Mouse (Mus musculus) kidney, embryonic 16.5 days (tissue): ENCODE measurements around the gene Samd7. TPM values are rescaled to one million over a fixed set of nuclear protein-coding genes. Genes with fewer than 3 reads are reported as not detected.
"Not testable (repeated sequence)": the region's sequence is repeated elsewhere in the genome, so short reads cannot be mapped to it uniquely, and the experiment has no call there.

Experiments
- ATAC-seq: fragments of 200-750 bp; cut with Nextera tagmentation; 2 replicates; pipeline ENCODE4 v1.8.0; 2017; ENCODE audit warnings: moderate TSS enrichment; ENCODE audit not compliant: low FRiP score, low TSS enrichment
- H3K27ac ChIP-seq: fragments of 300-500 bp; sonication (generic); 2 replicates; pipeline ENCODE4 v1.5.1; 2014; ENCODE audit warnings: low read length
- H3K27me3 ChIP-seq: fragments of 300-500 bp; sonication (generic); 2 replicates; pipeline ENCODE4 v1.6.1; 2014; ENCODE audit warnings: low read length, control low read depth, mixed read lengths; ENCODE audit not compliant: insufficient read depth
- H3K36me3 ChIP-seq: fragments of 300-500 bp; sonication (generic); 2 replicates; pipeline ENCODE4 v1.6.1; 2014; ENCODE audit warnings: low read length, control low read depth, mixed read lengths; ENCODE audit not compliant: insufficient read depth
- H3K4me1 ChIP-seq: fragments of 300-500 bp; sonication (generic); 2 replicates; pipeline ENCODE4 v1.6.1; 2014; ENCODE audit warnings: low read length, control low read depth, mixed read lengths; ENCODE audit not compliant: insufficient read depth
- H3K4me2 ChIP-seq: fragments of 300-500 bp; sonication (generic); replicated peaks from 2 replicates; pipeline ENCODE4 v1.6.1; 2014; ENCODE audit warnings: low read depth, low read length
- H3K4me3 ChIP-seq: fragments of 300-500 bp; sonication (generic); 2 replicates; pipeline ENCODE4 v1.5.1; 2014; ENCODE audit warnings: mild to moderate bottlenecking, low read length
- H3K9ac ChIP-seq: fragments of 300-500 bp; sonication (generic); replicated peaks from 2 replicates; pipeline ENCODE4 v1.6.1; 2014; ENCODE audit warnings: low read length
- H3K9me3 ChIP-seq: fragments of 300-500 bp; sonication (generic); 2 replicates; pipeline ENCODE4 v1.6.1; 2016; ENCODE audit warnings: low read length, control low read depth
- WGBS: fragments of 180-500 bp; shearing (Covaris S2); extraction: QIAGEN DNeasy Blood & Tissue Kit; methylation state at CpG from one replicate; pipeline ENCODE4 v1.1.7; 2014; 5-methylcytosine and 5-hydroxymethylcytosine counted together
- polyA plus RNA-seq: library from polyadenylated mRNA; unstranded; fragments of >200 nt; fragmentation: Nextera tagmentation; extraction: Ambion mirVana; gene quantifications from 2 replicates; pipeline ENCODE4 v1.2.1, GENCODE M21; 2015

Gene Samd7
- polyA plus RNA-seq = not detected in 2 replicates

- 85% methylated on average over 7 of the region's 7 CpGs for WGBS
- Histone ChIP-seq H3K27me3 (no peaks in the 10 kb centered on the region), H3K4me3 (no peak within 1 kb of the TSS), H3K4me2 (no peak within 1 kb of the TSS), H3K9ac (no peak within 1 kb of the TSS), H3K27ac (no peak within 1 kb of the TSS), H3K4me1 (no peaks in the 10 kb centered on the region), H3K36me3 (no peaks in the 10 kb centered on the region), H3K9me3 (peaks cover 2% of the 10 kb centered on the region; the same call in 1 of the 2 replicates)
- ATAC-seq = no peak
Measured at GRCm38 (mm10) chr3:30746006-30746405, at the start of gene Samd7. Samd7 (plus strand) TSS chr3:30746293.

GRCm38 (mm10) chr3:30696346-30696745 is 49.7 kb upstream of the Samd7 start:
- Histone ChIP-seq H3K27me3 (no peaks in the 10 kb centered on the region), H3K4me2 (no peak overlapping the region), H3K27ac (peak overlapping the region; percentile 50), H3K9me3 (no peaks in the 10 kb centered on the region), H3K4me3 (no peak overlapping the region), H3K4me1 (no peaks in the 10 kb centered on the region; the same call in 1 of the 2 replicates), H3K36me3 (no peaks in the 10 kb centered on the region), H3K9ac (no peak overlapping the region)
- WGBS = 12% methylated on average over 2 of the region's 2 CpGs
- peak; percentile 81 for ATAC-seq

GRCm38 (mm10) chr3:30697891-30698290 is 48.2 kb upstream of the Samd7 start:
- H3K27ac ChIP-seq = peak overlapping the region; percentile 30; the same call in 1 of the 2 replicates

GRCm38 (mm10) chr3:30699711-30700505 is 46.2 kb upstream of the Samd7 start, which contains the start of gene Lrrc31:
Lrrc31 (minus strand) TSS chr3:30699843.
- not testable (repeated sequence) for H3K27ac ChIP-seq, H3K4me1 ChIP-seq, H3K4me2 ChIP-seq, H3K27me3 ChIP-seq, H3K36me3 ChIP-seq, ATAC-seq, H3K9me3 ChIP-seq, H3K9ac ChIP-seq, H3K4me3 ChIP-seq
- WGBS = 82% methylated on average over 6 of the region's 6 CpGs

More at GRCm38 (mm10) chr3:30697891-30698290, 48.2 kb upstream of the Samd7 start:
- Histone ChIP-seq H3K9ac (no peak overlapping the region), H3K4me2 (no peak overlapping the region), H3K9me3 (no peaks in the 10 kb centered on the region), H3K36me3 (no peaks in the 10 kb centered on the region), H3K27me3 (no peaks in the 10 kb centered on the region), H3K4me1 (no peaks in the 10 kb centered on the region; the same call in 1 of the 2 replicates), H3K4me3 (no peak overlapping the region)
- peak; percentile 50 for ATAC-seq
- 38% methylated on average over 4 of the region's 4 CpGs for WGBS

GRCm38 (mm10) chr3:30705977-30706376 is 40.1 kb upstream of the Samd7 start:
- Histone ChIP-seq H3K4me3 (no peak overlapping the region), H3K9ac (no peak overlapping the region), H3K27me3 (no peaks in the 10 kb centered on the region), H3K27ac (no peak overlapping the region), H3K36me3 (no peaks in the 10 kb centered on the region), H3K9me3 (no peaks in the 10 kb centered on the region), H3K4me2 (no peak overlapping the region), H3K4me1 (no peaks in the 10 kb centered on the region)
- 79% methylated on average over 3 of the region's 3 CpGs for WGBS
- ATAC-seq = no peak

GRCm38 (mm10) chr3:30706614-30707276 is 39.3 kb upstream of the Samd7 start:
- H3K27me3 ChIP-seq = no peaks in the 10 kb centered on the region
- ATAC-seq = no peak
- no peak overlapping the region for H3K4me2 ChIP-seq
- no peak overlapping the region for H3K4me3 ChIP-seq
- 75% methylated on average over 4 of the region's 4 CpGs for WGBS
- no peaks in the 10 kb centered on the region for H3K4me1 ChIP-seq
- no peak overlapping the region for H3K27ac ChIP-seq
- H3K9ac ChIP-seq = no peak overlapping the region
- no peaks in the 10 kb centered on the region for H3K36me3 ChIP-seq
- H3K9me3 ChIP-seq = no peaks in the 10 kb centered on the region

GRCm38 (mm10) chr3:30710191-30710590 is 35.9 kb upstream of the Samd7 start:
- Histone ChIP-seq H3K4me2 (no peak overlapping the region), H3K4me1 (no peaks in the 10 kb centered on the region), H3K4me3 (no peak overlapping the region), H3K27me3 (no peaks in the 10 kb centered on the region), H3K36me3 (no peaks in the 10 kb centered on the region), H3K27ac (no peak overlapping the region), H3K9me3 (no peaks in the 10 kb centered on the region), H3K9ac (no peak overlapping the region)
- WGBS = 71% methylated on average over 6 of the region's 6 CpGs
- ATAC-seq = no peak

- Histone ChIP-seq H3K27ac (no peak overlapping the region), H3K9ac (no peak overlapping the region), H3K9me3 (no peaks in the 10 kb centered on the region), H3K4me2 (no peak overlapping the region), H3K4me1 (no peaks in the 10 kb centered on the region), H3K4me3 (no peak overlapping the region), H3K36me3 (no peaks in the 10 kb centered on the region), H3K27me3 (no peaks in the 10 kb centered on the region)
- 67% methylated on average over 1 of the region's 1 CpGs for WGBS
- no peak for ATAC-seq
Measured at GRCm38 (mm10) chr3:30713334-30713733, 32.8 kb upstream of the Samd7 start.

GRCm38 (mm10) chr3:30718649-30719048 is 27.4 kb upstream of the Samd7 start:
- H3K9ac ChIP-seq = no peak overlapping the region
- no peak for ATAC-seq
- no peaks in the 10 kb centered on the region for H3K36me3 ChIP-seq
- H3K4me1 ChIP-seq = no peaks in the 10 kb centered on the region
- WGBS = 86% methylated on average over 3 of the region's 3 CpGs
- H3K27ac ChIP-seq = no peak overlapping the region
- H3K27me3 ChIP-seq = no peaks in the 10 kb centered on the region
- no peak overlapping the region for H3K4me2 ChIP-seq
- H3K9me3 ChIP-seq = no peaks in the 10 kb centered on the region
- H3K4me3 ChIP-seq = no peak overlapping the region

GRCm38 (mm10) chr3:30722036-30722435 is 24.1 kb upstream of the Samd7 start:
- H3K27me3 ChIP-seq = no peaks in the 10 kb centered on the region
- H3K9ac ChIP-seq = no peak overlapping the region
- no peak overlapping the region for H3K27ac ChIP-seq
- ATAC-seq = no peak
- H3K4me2 ChIP-seq = no peak overlapping the region
- no peaks in the 10 kb centered on the region for H3K9me3 ChIP-seq
- no peaks in the 10 kb centered on the region for H3K4me1 ChIP-seq
- no peak overlapping the region for H3K4me3 ChIP-seq
- H3K36me3 ChIP-seq = no peaks in the 10 kb centered on the region
- 83% methylated on average over 4 of the region's 4 CpGs for WGBS
